Mouse (Mus musculus): ENCODE results near the gene Hs2st1.

DNA sequence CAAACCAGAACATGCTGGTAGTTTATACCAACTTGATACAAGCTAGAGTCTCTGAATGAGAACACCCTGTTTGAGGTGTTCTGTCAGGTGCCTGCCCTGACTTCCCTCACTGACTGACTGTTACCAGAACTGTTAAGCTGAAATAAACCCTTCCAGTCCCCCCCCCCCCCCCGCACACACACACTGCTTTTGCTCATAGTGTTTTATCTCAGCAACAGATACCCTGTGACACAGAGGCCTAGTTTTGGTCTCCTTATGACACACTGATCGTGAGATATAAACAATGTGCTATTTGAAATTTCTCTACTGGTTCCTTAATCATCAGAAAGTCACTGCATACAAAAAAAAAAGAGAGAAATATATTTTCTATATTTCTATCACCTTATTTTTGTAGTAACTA is 81.2 kb downstream of the Hs2st1 start:
- no peak for TF ChIP-seq POLR2A (IDR thresholded peaks at IDR 0.05; ENCODE audit: control insufficient read depth, extremely low read depth, insufficient read depth, low read length, poor library complexity)
- TF ChIP-seq CTCF (IDR thresholded peaks at IDR 0.05; ENCODE audit: borderline replicate concordance, control insufficient read depth, extremely low read depth, insufficient read depth, low read length, poor library complexity), result no peak
